Mouse (Mus musculus) megakaryocyte, adult 5-6 weeks (primary cell): ENCODE data around the gene St8sia1. TPM values are rescaled to one million over a fixed set of nuclear protein-coding genes. Genes with fewer than 3 reads are reported as not detected.

Experiments used
- ATAC-seq: 2 replicates; pipeline ENCODE4 v1.8.0; 2016; ENCODE audit warnings: mild to moderate bottlenecking, inconsistent platforms; ENCODE audit not compliant: poor library complexity, severe bottlenecking
- total RNA-seq, 2 experiments: library from RNA; stranded (forward) in 1 of 2; stranded (reverse) in 1 of 2; fragments of 153-499, 151-499 nt in 1 of 2; fragments of 221-1000, 200-1000 nt in 1 of 2; gene quantifications; 2 replicates each; pipeline versions ENCODE4 v1.2.3 to v1.2.4; 2015 to 2017

Gene St8sia1
- total RNA-seq, 2 experiments from 2014 or later: 0.48 to 1.3 TPM

DNA sequence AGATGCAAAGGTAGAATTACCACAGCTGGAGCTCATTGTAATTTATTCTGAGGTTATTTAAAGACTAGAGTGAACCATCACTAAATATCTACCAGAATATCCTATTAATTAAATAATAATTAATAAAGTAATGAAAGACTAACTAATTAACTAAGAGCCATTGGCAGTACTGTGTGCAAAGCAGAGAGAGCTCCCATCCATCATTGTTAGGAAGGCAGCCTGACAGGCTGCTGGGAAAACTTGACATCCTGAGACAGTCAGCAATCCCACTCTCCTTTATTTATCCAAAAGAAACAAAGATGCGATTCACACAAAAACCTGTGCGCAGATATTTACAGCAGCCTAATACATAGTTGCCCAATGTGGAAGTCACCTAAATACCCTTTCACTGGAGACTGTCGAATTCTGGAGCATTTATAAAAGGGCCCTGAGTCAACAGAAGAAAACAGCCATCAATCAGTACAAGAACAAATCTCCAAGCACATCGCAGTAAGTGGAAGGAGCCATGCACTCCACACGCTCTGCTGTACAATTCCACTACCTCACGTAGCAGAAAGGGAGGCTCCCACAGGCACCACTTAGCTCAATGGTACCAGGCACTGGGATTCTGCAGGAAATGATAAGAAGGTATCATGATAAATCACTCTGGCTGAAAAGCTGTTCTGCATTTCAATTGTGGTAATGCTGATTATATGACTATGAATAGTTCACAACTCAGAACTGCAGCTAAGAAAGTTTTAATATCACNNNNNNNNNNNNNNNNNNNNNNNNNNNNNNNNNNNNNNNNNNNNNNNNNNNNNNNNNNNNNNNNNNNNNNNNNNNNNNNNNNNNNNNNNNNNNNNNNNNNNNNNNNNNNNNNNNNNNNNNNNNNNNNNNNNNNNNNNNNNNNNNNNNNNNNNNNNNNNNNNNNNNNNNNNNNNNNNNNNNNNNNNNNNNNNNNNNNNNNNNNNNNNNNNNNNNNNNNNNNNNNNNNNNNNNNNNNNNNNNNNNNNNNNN is 15.7 kb upstream of the St8sia1 start:
- ATAC-seq: no peak

- no peak for ATAC-seq
Measured at GRCm38 (mm10) chr6:142977221-142977620, 13.0 kb upstream of the St8sia1 start.

DNA sequence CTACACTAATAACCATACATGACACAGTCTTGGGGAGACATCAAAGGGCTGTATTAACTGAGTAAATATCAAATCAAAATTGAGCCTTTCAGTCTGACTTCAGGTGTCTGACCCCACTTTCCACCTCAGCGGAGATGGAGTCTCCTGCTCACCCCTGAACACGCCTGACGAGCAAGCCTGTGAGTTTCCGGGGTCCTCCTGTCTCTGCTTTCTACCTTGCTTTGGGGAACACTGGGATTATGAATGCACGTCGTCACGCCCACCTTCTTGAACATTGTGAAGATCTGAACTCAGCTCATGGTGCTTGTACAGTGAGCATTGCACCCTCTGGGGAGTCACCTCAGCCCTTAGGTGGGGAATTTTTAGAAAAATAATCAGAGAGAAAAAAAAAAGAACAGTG is 9.0 kb upstream of the St8sia1 start:
- ATAC-seq: no peak

DNA sequence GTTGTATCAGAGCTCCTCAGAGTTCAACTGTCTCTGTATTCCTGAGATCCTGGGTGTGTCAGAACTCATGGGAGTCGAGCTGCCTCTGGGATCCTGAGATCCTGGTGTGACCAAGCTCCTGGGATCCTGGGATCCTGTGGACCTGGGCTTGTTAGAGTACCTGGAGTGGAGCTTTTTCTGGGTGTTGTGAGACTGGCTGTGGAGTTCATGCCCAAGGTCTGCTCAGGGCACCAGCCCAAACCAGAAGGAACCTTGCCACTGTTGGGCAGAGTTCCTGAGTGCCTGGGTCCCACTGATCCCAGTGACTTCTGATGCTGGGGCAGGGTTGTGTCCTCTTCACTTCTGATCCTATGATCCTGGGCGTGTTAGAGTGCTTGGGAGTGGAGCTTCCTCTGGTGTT is 8.0 kb upstream of the St8sia1 start:
- ATAC-seq: no peak

DNA sequence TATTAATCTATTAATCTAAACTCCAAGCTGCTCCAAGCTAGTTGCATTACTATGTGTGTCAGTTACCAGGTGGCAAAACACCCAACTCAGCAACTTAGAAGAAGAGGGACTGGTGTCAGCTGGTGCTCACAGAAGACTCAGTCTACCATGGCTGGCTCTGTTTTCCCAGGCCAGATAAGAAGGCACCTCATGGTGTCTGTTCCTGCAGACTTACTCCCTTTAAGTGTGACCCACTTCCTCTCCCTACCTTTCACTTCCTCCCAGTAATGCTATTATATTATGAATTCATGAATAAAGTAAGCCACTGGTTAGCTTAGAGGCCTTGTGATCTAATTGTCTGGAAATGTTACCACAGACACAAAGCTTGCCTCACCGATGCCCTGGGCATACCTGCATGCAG is 3.2 kb upstream of the St8sia1 start:
- peak; percentile 71 for ATAC-seq

DNA sequence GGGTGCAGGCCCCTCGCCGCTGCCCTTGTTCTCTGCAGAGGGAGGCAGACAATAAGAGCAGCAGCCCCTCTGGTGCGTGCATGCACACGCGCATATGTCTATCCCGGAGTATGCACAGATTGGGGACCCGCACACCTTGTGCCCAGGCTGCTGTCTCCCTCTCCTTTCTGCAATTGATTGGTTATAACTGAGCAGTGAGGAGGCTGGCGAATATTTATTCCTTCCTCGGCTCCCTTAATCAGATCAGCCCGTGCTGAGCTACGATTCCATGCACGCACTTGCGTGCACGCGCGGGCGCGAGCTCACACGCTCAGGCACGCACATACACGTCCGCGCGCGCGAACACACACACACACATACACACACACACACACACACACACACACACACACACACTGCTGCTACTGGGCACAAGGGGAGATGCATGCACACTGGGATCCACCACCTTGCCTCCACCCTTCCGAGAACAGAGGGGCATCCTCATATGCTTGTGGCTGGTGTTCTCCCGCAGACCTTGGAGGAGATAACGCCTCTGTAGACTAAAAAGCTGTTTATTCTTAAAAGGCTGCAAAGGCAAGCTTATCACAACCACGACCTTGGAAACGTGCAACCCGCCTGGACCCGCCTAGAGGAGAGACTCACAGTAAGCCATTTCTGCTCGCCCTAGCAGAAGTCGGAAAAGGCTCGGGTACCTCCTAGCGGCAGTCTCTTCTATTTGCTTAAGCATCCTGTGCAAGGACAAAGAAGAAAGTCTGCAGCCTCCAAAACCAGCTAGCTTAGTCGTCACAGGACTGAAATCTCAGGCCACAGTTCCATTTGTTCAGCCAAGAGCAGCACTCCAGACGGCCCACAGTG is 506 bp upstream of the St8sia1 start:
- peak; percentile 84 for ATAC-seq

GRCm38 (mm10) chr6:142963480-142964075 is 674 bp downstream of the St8sia1 start:
- no peak; the same call in 1 of the 2 replicates for ATAC-seq

DNA sequence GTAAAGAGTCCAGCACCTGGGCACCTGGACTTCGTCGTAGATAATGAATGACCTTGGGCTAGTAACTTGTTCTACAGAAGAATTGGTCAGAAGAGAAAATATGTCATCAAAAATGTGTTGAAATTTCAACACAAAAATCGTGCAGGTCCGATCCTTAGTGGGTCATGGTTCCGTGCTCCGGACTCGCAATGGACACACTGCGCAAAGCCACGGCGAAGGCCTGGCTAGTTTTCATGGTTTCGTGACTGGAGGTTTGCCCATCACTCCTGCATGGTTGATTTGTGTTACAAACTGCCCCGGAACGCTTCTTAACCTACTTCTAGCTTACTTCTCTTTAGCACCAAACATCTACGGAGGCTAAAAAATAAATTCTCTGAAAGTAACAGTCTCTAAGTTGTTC is 1.4 kb downstream of the St8sia1 start:
- ATAC-seq: no peak

- ATAC-seq: no peak
Measured at GRCm38 (mm10) chr6:142962476-142962875, 1.8 kb downstream of the St8sia1 start.

DNA sequence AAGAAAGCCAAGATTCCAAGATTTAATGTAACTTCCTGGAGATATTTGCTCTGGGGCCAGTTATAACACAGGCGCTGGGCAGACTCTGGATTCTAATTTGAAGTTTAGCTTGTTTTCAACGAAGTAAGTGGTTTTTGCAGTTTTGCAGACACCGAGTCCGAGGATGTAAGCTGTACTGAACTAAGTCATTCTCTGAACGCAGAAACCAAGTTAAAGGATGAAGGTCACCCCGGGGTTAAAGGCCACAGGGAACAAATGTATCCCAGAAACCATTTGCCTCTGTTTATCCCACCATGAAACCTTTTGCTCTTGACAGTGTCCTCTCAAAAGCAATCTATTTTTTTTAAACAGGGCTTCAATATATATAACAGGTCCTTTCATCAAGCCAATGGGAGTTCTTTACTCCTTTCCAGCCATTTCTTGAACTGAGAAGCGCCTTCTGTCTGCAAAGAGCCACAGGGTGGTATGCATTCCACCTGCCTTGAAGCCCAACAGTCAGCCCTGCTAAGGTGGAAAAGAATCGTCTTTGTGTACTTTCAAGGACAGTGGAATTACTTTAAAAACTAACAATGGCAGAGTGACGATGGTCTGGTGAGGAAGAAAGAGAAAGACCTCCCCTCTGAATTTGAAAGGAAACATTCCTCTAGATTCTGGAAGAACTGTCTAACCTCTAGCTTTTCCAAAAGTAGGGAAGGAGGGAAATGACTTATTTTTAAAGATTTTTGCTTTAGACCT is 2.4 kb downstream of the St8sia1 start:
- ATAC-seq: no peak

GRCm38 (mm10) chr6:142956556-142956955 is 7.7 kb downstream of the St8sia1 start:
- no peak for ATAC-seq

DNA sequence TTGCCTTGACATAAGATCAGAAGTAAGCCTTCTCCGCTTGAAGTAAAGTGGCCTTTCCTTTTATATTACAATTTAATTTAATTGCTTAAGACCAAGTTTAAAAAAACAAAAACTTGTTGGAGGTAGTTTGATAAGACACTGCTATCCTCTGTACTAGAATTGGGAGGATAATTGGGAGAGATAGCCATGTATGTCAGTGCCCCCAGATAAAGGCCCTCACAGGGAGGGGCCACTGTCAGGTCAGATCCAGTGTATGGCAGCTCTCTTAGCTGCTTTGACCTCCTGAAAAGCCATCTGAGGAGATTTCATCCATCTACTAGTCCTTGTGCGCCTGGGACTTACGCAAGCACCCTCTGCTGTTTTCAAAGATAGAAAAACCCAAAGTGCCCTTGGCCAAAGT is 9.0 kb downstream of the St8sia1 start:
- no peak for ATAC-seq

GRCm38 (mm10) chr6:142953189-142953588 is 11.1 kb downstream of the St8sia1 start:
- ATAC-seq: no peak

GRCm38 (mm10) chr6:142952361-142952954 is 11.8 kb downstream of the St8sia1 start:
- peak; percentile 33 for ATAC-seq

DNA sequence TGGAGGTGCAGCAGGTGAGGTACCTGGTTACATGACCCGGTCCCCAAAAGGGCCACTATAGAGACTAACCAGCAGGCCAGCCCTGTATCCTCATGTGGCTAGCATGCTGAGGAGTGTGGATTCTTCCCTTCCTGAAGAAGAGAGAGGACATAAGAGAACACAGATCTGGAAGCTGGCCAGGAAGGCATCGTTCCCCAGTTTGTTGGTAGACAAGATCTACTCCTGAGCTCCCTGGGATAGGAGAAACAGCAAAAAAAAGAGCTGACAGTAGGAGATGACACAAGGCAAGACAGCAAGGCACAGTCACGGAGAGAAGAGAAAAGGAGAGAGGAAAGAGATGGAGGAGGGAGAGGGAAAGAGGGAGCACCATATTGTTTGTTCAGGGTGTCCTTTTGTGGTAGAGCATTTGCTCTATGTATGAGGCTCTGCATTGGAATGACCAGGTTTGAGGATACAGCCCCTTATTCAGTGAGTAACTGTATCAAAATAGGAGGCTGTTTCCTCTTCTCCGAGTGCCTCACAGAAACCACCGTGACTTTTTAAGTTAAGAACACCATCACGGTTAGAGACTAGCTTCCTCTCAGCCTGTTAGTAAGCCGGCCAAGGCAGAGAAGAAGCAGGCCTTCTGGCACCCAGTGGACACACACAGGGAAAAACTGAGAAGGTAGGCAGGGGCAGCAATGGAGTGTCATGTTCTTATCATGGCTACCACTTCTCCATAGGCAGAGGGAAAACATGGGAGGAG is 12.5 kb downstream of the St8sia1 start:
- peak; percentile 17; the same call in 1 of the 2 replicates for ATAC-seq

DNA sequence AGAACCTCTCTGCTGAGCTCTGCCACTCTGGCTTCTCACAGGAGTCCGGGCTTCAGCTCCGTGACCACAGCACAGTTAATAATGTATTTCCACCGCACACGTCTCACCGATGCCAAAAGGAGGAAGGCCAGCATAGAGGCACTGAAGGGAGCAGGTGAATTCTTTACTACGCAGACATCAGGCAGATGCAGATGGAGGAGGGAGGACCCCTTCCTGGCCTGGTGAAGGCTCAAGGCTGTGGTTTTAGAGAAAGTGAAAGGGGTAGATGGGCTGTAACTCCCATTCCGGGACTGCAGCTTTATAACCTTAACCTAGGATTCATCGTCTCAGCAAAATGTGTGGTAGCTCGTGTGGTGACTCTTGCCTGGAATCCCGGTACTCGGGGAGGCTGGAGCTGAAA is 13.9 kb downstream of the St8sia1 start:
- ATAC-seq: peak; percentile 28

DNA sequence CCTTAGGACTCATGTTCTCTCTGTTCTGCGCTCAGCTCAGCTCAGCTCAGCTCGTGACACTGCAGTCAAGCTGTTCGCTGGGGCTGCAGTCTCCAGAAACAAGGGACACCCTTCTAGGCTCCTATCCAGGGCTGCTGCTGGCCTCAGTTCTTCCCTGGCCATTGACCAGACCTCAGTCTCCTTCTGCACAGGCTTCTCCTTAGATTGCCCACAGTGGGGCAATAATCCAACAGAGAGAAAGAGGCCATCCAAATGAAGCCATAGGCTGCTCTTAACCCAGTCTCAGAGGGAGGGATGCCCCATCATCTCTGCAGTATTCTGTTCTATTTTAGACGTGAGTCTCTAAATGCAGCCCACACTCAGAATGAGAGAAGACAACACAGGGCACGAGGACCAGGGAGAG is 15.3 kb downstream of the St8sia1 start:
- no peak for ATAC-seq

DNA sequence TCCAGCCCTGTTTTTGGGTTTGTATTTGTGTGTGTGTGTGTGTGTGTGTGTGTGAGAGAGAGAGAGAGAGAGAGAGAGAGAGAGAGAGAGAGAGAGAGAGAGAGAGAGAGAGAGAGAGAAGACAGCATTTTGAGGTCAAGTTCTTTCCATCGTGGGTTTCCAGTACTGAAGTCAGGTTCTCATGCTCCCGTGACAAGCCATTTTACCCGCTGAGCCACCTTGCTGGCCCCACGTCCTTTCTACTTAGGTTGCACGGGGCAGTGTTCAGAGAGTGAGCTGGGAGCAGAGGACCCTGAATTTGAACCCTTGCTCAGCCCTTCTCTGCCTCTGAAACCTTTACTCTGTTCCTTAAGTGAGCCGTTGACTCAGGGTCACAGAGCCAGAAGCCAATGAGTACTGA is 17.2 kb downstream of the St8sia1 start:
- no peak for ATAC-seq
